Mouse (Mus musculus) MEL-GATA-1-ER (cell line): Measurements from ENCODE around the gene Hbb-bh2.
"Not testable (repeated sequence)": the region's sequence is repeated elsewhere in the genome, so short reads cannot be mapped to it uniquely, and the experiment has no call there.

Experiments
- DNase-seq: peaks from one replicate; pipeline ENCODE4 v3.0.0-alpha.2; 2012; ENCODE audit warnings: low read depth; ENCODE audit errors: extremely low read depth

Gene Hbb-bh2

GRCm38 (mm10) chr7:103840268-103840667, at the start of gene Hbb-bh2:
Hbb-bh2 (minus strand) TSS chr7:103840520.
- no peak for DNase-seq

GRCm38 (mm10) chr7:103886152-103886551, 45.8 kb upstream of the Hbb-bh2 start, which contains the start of gene Olfr66:
Olfr66 (minus strand) TSS chr7:103886252.
- no peak for DNase-seq

DNA sequence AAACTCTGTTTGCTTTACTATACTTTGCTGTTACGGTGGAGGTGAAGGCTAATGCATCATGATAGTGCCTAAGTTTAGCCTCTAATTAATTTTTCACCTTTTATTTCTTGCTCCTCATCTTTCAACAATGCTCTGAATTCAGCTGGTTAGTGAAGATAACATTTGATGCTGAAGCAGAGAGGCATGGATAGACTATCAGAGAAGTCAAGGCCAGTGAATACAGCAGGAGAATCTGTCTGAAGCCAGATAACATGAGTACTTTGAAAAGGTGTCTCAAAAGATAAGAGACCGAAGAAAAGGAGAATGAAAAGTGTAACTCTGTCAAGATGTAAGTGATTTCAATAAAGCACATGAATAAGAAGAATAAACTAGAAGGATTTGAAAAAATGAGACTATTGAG, 36.8 kb upstream of the Hbb-bh2 start:
- DNase-seq, result peak; percentile 44

- no peak for DNase-seq
Measured at GRCm38 (mm10) chr7:103874451-103874850, 34.1 kb upstream of the Hbb-bh2 start.

DNA sequence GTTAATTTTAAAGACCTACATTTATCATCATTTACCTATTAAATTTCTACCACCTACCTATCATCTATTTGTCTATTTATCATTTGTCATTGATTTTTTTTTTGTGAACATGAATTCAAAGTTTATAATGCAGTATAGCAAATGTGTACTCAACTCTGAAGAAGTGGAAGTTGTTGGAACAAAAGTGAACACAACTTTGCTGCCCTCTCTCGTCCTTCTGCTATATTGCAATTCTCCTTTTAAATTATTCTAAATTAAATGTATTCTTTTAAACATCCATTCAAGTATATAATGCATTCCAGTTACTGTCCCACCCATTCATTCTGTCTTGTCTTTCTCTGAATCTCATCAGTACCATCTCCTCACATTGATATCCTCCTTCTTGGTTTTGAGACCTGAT, 32.7 kb upstream of the Hbb-bh2 start:
- DNase-seq, result peak; percentile 55

- peak; percentile 97 for DNase-seq
Measured at GRCm38 (mm10) chr7:103870667-103871066, 30.3 kb upstream of the Hbb-bh2 start.

- DNase-seq, result peak; percentile 74
Measured at GRCm38 (mm10) chr7:103865716-103866115, 25.4 kb upstream of the Hbb-bh2 start.

DNA sequence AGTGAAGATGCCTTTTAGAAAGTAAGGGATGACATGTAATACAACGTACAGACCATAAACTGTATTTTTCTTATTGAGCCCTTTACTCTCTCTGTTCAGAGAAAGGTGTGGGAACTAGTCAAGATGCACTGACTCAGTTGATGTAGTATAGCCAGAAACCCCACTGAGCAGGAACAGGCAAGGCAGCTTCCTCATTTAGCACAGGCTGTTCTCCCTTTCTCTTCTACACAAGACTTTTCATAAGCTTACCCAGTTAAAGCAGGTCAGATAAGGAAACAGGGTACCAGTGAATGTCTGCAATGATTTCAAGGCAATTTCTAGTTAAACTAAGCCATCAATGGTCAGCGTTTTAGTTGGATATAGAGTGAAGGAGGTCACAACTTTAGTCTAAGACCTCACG, 21.2 kb upstream of the Hbb-bh2 start:
- peak; percentile 89 for DNase-seq

GRCm38 (mm10) chr7:103860855-103861254, 20.5 kb upstream of the Hbb-bh2 start:
- peak; percentile 99 for DNase-seq

GRCm38 (mm10) chr7:103859076-103859475, 18.8 kb upstream of the Hbb-bh2 start:
- peak; percentile 89 for DNase-seq

DNA sequence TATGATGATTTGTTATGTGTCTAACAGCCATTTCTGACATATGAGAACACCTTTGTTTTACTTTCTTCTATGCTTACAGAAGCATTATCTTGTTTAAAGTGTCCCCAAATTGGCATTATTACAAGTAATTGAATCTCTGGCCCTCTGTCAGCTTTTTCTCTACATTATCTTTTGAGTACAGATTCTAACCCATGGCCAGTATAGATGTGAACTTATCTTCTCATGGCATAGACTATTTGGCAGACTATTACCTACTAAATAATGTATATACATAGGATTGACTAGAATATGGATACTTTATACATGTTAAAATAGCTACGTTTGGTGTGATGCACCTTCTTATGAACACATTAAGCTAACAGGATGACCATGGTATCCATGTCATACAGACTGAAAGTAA, 14.3 kb upstream of the Hbb-bh2 start:
- DNase-seq, result no peak

DNA sequence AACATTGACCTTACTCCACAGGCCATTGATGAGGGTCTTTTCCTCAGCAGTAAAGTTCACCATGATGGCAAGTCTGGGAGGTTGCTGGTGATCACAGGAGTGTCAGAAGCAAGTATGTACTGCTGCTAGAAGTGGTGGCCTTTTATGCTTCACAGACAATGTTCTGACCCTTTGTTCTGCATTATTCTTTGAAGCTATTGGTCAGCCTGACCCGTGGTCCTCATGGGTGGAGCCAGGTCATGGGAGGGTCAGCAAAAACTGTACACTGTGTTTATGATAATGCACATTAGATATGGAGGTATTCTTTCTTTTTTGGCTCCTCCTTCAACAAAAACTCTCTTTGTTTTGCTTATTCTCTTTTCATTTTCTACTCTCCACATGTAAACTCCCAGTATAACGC, 12.8 kb upstream of the Hbb-bh2 start, which contains the start of gene Hbb-y:
Hbb-y (minus strand) TSS at position 127 of the 400 bp plus-strand sequence.
- no peak for DNase-seq

DNA sequence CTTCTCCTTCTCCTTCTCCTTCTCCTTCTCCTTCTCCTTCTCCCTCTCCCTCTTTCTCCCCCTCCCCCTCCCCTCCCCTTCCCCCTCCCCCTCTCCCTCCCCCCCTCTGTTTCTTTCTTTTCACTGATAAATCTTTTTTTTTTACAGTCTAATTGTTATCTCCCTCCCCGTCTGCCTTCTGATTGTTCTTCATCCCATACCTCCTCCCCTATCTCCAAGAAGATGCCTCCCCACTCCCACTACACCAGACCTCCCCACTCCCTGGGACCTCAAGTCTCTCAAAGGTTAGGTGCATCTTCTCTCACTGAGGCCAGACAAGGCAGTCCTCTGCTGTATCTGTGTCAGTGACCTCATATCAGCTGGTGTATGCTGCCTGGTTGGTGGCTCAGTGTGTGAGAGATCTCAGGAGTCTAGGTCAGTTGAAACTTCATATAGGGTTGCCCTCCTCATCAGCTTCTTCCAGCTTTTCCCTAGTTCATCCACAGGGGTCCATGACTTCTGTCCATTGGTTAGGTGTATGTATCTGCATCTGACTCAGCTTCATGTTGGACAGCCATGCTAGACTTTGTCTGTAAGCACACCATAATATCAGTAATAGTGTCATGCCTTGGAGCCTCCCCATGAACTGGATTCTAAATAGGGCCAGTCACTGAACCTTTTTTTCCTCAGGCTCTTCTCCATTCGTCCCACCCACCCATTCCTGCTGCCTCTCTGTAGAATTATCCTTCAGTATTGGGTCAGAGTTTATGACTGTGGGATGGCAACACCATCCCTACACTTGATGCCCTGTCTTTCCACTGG, 4.4 kb upstream of the Hbb-bh2 start:
- DNase-seq, result no peak

- DNase-seq, result no peak
Measured at GRCm38 (mm10) chr7:103843034-103843433, 2.7 kb upstream of the Hbb-bh2 start, which contains the start of gene Hbb-bh1. Hbb-bh1 (minus strand) TSS chr7:103843164.

- DNase-seq, result peak; percentile 88
Measured at GRCm38 (mm10) chr7:103827808-103828207, 12.5 kb downstream of the Hbb-bh2 start, which contains the start of gene Hbb-bs. Hbb-bs (minus strand) TSS chr7:103828096.

GRCm38 (mm10) chr7:103827139-103827538, 13.2 kb downstream of the Hbb-bh2 start:
- DNase-seq, result not testable (repeated sequence)

DNA sequence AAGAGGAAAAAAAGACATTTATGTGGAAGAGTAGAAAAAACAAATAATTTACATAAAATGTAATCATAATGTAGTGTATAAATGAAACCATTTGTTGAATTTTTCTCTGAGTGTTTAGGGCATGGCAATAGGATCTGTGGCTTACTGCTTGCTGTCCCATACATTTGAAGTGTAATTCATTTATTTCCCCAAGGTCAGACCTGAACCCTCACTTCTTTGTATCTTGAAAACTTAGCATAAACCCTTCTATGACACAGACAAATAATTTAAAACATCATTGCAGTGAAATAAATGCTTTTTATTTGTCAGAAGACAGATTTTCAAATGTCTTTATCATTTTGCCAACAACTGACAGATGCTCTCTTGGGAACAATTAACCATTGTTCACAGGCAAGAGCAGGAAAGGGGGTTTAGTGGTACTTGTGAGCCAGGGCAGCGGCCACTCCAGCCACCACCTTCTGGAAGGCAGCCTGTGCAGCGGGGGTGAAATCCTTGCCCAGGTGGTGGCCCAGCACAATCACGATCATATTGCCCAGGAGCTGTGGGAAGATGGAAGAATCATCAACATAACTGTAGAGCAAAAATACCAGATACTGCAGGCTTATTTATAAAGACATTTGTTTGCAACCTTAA, 13.9 kb downstream of the Hbb-bh2 start:
- DNase-seq, result no peak

GRCm38 (mm10) chr7:103825536-103826254, 14.6 kb downstream of the Hbb-bh2 start:
- DNase-seq, result no peak

DNA sequence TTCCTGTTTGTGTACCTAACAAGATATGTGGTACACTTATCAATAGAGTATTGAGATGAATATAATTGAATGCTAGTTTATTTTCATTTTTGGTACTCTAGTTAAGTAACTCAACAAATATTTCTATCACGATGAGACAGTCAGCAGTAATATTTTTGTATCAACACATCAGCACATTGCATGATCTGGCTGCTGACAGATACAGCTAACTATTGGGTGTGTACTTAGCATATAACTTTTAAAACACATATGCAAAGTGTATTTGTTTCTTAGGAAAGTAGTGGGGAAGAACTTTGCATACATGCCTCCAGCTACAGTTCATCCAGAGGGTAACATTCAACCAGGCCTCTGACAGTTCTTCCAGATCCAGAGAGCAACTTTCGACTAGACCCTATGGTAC, 15.7 kb downstream of the Hbb-bh2 start:
- no peak for DNase-seq

- not testable (repeated sequence) for DNase-seq
Measured at GRCm38 (mm10) chr7:103815085-103815484, 25.2 kb downstream of the Hbb-bh2 start.

DNA sequence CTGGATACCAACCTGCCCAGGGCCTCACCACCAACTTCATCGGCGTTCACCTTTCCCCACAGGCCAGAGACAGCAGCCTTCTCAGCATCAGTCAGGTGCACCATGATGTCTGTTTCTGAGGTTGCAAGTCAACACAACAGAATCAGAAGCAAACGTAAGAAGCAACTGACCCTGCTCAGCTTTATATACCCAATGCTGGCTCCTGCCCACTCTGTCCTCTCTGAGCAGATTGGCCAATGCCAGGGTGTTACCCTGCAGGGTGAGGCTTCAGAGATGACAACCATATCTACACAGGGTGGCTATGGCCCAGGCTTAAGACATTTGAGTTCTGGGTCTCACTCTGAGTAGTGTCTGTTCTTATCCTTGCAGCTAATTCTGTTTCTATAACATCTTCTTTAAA, 26.6 kb downstream of the Hbb-bh2 start, which contains the start of gene Hbb-bt:
Hbb-bt (minus strand) TSS at position 231 of the 400 bp plus-strand sequence.
- peak; percentile 83 for DNase-seq

DNA sequence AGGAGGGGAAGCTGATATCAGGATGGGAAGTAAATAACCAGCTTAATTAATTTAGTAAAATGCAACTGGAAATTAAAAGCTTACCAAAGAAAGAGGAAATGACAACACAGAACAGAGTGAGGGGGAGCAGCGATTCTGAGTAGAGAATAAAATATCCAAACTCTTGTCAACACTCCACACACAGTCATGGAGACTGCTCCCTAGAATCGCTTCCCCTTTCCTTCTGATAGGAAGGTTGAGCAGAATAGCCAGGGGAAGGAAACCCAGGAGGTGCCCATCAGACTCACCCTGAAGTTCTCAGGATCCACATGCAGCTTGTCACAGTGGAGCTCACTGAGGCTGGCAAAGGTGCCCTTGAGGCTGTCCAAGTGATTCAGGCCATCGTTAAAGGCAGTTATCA, 27.2 kb downstream of the Hbb-bh2 start:
- DNase-seq, result not testable (repeated sequence)
